Mouse (Mus musculus) thymus, postnatal 14 days (tissue): Measurements from ENCODE around the gene Rps27rt.
"Not testable (repeated sequence)": the region's sequence is repeated elsewhere in the genome, so short reads cannot be mapped to it uniquely, and the experiment has no call there.

Experiments
- DNase-seq: peaks from one replicate; pipeline ENCODE4 v3.0.0; 2021

Rps27rt gene

DNA sequence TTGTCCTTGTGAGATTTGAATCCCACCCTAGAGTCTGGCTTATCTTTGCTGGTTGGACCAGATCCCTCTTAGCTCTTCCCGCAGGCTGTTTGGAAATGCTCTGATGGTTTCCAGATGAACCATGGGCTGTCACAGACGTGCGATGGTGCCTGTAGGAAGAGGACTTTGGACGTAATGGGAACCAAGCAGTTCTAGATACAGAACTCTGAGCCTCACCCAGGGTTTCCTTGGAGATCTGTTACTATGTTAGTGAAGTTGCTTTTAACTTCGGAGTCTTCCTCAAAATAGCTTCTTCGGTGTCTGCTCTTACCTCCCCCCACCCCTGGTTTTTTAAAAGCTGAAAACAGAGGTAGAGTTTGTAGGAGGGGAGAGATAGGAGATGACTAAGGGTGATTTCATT lies 2.6 kb downstream of the Rps27rt start:
- DNase-seq = no peak

GRCm38 (mm10) chr9:114978281-114979111 lies 4.0 kb downstream of the Rps27rt start, which contains the start of gene Osbpl10:
Osbpl10 (plus strand) TSS chr9:114978569.
- peak; percentile 20 for DNase-seq

- DNase-seq = no peak
Measured at GRCm38 (mm10) chr9:114977461-114978280, 4.9 kb downstream of the Rps27rt start.

DNA sequence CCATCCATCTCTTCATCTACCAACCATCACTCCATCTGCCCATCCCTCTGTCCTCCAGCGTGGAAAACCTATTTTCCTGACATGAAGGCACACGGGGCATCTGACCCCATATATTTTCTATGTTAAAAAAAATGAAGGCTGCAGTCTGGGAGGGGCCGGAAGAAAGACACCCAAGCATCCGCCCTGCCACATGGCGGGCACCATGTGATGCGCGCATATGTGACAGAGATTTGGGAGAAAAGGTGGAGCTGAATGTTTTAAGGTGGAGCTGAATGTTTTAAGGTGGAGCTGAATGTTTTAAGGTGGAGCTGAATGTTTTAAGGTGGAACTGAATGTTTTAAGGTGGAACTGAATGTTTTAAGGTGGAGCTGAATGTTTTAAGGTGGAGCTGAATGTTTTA lies 16.3 kb downstream of the Rps27rt start:
- not testable (repeated sequence) for DNase-seq

- DNase-seq = no peak
Measured at GRCm38 (mm10) chr9:114964093-114964492, 18.4 kb downstream of the Rps27rt start.

DNA sequence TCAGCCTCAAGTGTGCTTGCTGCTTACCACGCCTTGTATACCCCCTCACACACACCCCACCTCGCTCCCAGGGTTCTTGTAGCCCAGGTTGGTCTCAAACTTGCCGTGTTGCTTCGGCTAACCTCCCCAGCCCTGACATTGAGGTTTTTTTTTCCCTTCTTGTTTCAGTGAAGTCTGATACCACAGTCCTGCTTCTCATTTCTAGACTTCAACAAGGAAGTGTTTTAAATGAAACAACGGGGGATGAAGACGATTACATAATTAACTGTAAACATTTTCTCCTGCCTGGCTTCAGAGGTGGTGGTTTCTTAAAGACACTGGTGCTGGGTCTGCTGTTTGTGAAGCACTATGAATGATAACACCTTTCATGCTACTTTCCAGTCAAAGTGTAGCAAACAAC lies 21.7 kb downstream of the Rps27rt start:
- no peak for DNase-seq

DNA sequence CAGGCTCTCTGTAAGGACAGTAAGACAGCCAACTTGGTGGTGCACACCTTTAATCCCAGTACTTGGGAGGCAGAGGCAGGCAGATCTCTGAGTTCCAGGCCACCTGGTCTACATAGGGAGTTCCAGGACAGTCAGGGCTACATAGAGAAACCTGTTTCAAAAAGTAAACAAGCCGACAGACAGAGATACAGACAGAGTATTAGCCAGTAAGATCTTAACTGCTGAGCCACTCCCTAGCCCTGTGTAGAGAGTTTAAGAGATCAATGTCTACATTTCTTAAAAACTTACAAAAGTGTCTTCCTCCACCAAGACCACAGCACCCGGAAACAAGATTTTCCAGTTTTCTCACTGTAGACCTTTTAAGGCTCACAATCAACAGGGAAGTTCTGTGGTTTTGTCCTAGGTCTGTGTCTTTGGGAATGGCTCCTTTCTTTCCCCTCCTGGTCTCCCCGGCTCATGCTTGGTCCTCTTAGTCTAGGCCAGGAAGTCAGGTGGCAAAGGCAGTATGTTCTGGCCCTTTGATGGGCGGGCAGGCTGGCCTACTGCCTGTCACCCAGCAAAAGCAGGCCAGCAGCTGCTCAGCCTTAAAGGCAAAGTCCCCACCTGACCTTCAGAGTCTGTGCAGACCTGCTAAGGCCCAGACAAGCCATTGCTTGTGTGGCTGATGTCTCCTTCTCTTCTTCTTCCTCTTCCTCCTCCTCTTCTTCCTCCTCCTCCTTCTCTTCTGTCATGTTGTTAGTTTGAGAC lies 22.3 kb downstream of the Rps27rt start:
- no peak for DNase-seq

- DNase-seq = peak; percentile 19
Measured at GRCm38 (mm10) chr9:114956945-114957344, 25.6 kb downstream of the Rps27rt start.

- DNase-seq = no peak
Measured at GRCm38 (mm10) chr9:114955340-114955739, 27.2 kb downstream of the Rps27rt start.

- peak; percentile 29 for DNase-seq
Measured at GRCm38 (mm10) chr9:114952866-114953265, 29.7 kb downstream of the Rps27rt start.

GRCm38 (mm10) chr9:114948395-114948794 lies 34.1 kb downstream of the Rps27rt start:
- DNase-seq = no peak

GRCm38 (mm10) chr9:114945576-114945975 lies 37.0 kb downstream of the Rps27rt start:
- no peak for DNase-seq

DNA sequence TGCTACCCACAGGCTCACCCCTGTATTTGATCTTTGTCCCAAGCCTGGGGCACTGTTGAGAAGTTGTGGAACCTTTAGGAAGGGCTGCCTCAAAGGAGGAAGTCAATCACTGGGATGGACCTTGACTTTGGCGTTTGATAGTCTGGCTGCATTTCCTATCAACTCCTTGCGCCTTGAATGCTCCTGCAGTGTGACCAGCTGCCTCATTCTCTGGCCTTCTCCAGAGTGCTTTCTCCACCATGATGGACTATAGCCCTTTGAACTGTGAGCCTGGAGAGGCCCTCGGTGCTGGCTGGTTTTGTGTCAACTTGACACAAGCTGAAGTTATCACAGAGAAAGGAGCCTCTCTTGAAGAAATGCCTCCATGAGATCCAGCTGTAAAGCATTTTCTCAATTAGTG lies 37.9 kb downstream of the Rps27rt start:
- no peak for DNase-seq

DNA sequence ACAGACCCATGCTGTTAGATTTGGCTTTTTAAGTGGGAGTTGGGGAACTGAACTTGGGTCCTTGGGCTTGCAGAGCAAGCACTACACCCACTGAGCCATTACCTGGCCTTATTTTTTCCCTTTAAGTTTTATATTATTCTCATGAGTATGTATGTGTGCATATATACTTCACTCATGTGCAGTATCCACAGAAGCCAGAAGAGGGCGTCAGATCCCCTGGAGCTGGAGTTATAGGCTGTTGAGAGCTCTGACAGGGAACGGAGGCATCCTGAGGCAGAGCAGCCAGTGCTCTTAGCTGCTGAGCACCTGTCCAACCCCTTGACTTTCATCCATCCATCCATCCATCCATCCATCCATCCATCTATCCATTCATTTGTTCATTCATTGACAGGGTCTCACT lies 45.9 kb downstream of the Rps27rt start:
- no peak for DNase-seq

DNA sequence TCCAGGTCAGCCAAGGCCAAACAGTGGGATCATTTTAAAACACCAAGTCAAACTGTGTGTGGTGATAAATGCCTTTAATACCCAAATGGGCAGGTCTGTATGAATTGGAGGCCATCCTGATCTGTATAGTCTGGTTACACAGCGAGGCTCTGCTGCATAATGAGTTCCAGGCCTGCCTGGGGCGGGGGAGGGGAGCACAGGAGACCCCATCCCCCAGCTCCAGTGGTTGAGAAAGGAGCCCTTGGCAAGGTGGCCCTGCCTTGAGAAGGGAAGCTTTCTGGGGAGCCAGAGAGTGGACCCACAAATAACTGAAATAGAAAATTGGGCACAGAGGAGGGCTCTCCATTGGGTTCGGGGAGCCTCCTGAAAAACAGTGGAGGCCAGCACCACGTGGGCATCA lies 47.2 kb downstream of the Rps27rt start:
- no peak for DNase-seq

GRCm38 (mm10) chr9:114934231-114934630 lies 48.3 kb downstream of the Rps27rt start:
- DNase-seq = peak; percentile 44

- peak; percentile 90 for DNase-seq
Measured at GRCm38 (mm10) chr9:114933723-114934171, 48.8 kb downstream of the Rps27rt start, which contains the start of gene Gpd1l. Gpd1l (minus strand) TSS chr9:114933987.

DNA sequence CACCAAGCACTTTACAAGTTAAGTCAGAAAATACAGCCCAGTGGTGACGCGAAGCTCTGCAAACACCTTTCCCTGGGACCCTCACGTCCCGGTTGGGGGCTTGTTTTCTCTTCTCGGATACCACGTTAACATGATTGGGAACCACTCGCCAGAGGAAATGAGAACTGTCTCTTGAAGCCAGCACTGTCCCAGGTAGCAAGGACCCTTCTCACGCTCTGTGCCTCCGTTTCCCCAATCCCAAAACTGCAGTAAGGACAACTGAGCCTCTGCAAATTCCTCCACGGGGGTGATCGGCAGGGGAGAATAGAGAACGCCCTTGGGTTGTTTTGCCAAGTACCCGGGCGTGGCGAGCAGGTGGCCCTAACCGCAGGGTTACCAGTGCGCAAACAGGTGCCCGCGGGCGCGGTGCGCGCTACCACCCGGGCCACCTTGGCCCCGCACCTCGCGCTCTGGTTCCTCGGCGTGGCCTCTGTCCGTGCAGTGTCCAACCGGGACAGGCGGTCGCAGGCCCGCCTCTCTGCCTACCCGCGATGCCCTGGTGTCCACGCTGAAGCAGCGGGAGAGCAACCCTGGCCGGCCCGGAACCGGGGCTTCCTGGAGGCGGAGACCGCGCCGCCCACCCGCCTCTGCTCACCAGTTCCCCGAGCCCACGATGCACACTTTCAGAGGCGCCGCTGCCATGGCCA lies 49.4 kb downstream of the Rps27rt start:
- peak; percentile 28 for DNase-seq

DNA sequence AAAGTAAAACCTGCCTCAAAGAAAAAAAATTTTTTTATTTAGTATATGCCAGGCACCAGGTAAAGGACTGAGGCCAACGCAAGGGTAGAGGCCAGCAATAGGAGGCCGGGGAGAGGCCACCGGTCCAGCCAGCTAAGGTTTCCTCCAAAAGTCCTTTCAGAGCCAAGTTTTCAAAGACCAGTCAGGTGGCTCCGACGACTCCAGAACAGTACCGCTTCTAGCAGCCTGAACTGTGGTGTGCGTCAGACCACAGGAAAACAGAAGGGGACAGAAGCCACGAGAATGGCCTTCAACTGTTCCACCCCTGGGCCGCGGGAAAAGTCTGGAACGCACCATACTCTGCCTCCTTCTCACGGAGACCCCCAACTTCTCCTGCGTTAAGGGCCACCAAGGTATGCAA lies 49.9 kb downstream of the Rps27rt start:
- no peak for DNase-seq
